Mouse (Mus musculus) brain, embryonic 14.5 days (tissue): Measurements from ENCODE around the gene Saal1.

Experiments used
- CTCF ChIP-seq: fragments of 200-500 bp; IDR thresholded peaks from 2 replicates; pipeline ENCODE4 v1.5.1; 2012; ENCODE audit warnings: inconsistent platforms, mild to moderate bottlenecking, moderate library complexity, borderline replicate concordance; ENCODE audit not compliant: insufficient read depth, insufficient read length; ENCODE audit errors: extremely low read depth
- POLR2A ChIP-seq: fragments of 200-500 bp; IDR thresholded peaks from 2 replicates; pipeline ENCODE4 v1.6.1; 2012; ENCODE audit warnings: mild to moderate bottlenecking, inconsistent platforms, borderline replicate concordance; ENCODE audit not compliant: poor library complexity, insufficient read depth, insufficient read length, severe bottlenecking; ENCODE audit errors: extremely low read depth

DNA sequence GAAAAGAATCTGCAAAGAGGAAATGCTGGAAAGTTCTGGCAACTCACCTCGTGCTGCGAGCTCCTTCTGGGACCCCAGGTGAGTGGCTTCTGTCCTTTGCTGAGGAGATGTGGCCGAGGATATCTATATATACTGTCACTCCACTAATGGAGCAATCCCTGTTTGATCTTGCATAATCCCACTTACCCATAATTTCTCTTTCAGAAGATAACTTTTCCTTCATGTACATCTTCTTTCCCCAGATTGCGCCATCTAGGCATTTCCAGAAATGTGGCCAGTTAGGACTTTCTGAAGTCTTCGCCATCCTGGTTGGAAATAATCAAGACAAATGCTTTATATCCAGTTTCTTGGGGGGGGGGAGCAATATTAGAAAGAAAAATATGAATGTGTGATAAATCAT lies 5.1 kb upstream of the Saal1 start, which contains the start of gene Saa3:
- TF ChIP-seq POLR2A (no peak), CTCF (no peak)
